Mouse (Mus musculus): ENCODE measurements around the gene Col18a1. TPM values are rescaled to one million over a fixed set of nuclear protein-coding genes. Genes with fewer than 3 reads are reported as not detected.

Col18a1 gene
- polyA plus RNA-seq, 1 experiment from 2014 or later = 40.4 TPM

- H3K27me3 ChIP-seq (ENCODE audit: control insufficient read depth, insufficient read depth, low read length) = no peaks in the 10 kb centered on the region
- no peaks in the 10 kb centered on the region for H3K36me3 ChIP-seq (ENCODE audit: control insufficient read depth, insufficient read depth, low read length)
- H3K27ac ChIP-seq (ENCODE audit: low read depth, low read length) = peak overlapping the region; percentile 18
- H3K9me3 ChIP-seq (ENCODE audit: control insufficient read depth, low read length) = no peaks in the 10 kb centered on the region
- DNase-seq (ENCODE audit: low spot score) = peak; percentile 45
- H3K4me3 ChIP-seq (ENCODE audit: low read depth, low read length) = 0 out of 2 replicates have a peak overlapping the region, but pooled peaks have one; percentile 1
- no peak overlapping the region for H3K9ac ChIP-seq (ENCODE audit: low read depth, low read length)
- peaks cover 15% of the 10 kb centered on the region for H3K4me1 ChIP-seq (replicated peaks; ENCODE audit: control insufficient read depth, insufficient read depth, low read length)
- peak; percentile 52 for ATAC-seq (ENCODE audit: low FRiP score)
- 48% methylated on average over 4 of the region's 4 CpGs for WGBS
- H3K4me2 ChIP-seq (replicated peaks; ENCODE audit: low read depth, low read length) = peak overlapping the region; percentile 4; the same call in 1 of the 2 replicates
These were observed 14.8 kb downstream of the Col18a1 start for GRCm38 (mm10) chr10:77151551-77152002.

- Histone ChIP-seq H3K27ac (ENCODE audit: low read depth, low read length) (peak overlapping the region; percentile 18), H3K36me3 (ENCODE audit: control insufficient read depth, insufficient read depth, low read length) (no peaks in the 10 kb centered on the region), H3K4me1 (replicated peaks; ENCODE audit: control insufficient read depth, insufficient read depth, low read length) (peaks cover 15% of the 10 kb centered on the region), H3K27me3 (ENCODE audit: control insufficient read depth, insufficient read depth, low read length) (no peaks in the 10 kb centered on the region), H3K4me3 (ENCODE audit: low read depth, low read length) (0 out of 2 replicates have a peak overlapping the region, but pooled peaks have one; percentile 1), H3K9ac (ENCODE audit: low read depth, low read length) (no peak overlapping the region), H3K9me3 (ENCODE audit: control insufficient read depth, low read length) (no peaks in the 10 kb centered on the region), H3K4me2 (replicated peaks; ENCODE audit: low read depth, low read length) (peak overlapping the region; percentile 20; the same call in 1 of the 2 replicates)
- peak; percentile 65 for ATAC-seq (ENCODE audit: low FRiP score)
- DNase-seq (ENCODE audit: low spot score) = peak; percentile 62
- WGBS = 2% methylated on average over 14 of the region's 14 CpGs
These were observed 15.3 kb downstream of the Col18a1 start for GRCm38 (mm10) chr10:77150947-77151521.

DNA sequence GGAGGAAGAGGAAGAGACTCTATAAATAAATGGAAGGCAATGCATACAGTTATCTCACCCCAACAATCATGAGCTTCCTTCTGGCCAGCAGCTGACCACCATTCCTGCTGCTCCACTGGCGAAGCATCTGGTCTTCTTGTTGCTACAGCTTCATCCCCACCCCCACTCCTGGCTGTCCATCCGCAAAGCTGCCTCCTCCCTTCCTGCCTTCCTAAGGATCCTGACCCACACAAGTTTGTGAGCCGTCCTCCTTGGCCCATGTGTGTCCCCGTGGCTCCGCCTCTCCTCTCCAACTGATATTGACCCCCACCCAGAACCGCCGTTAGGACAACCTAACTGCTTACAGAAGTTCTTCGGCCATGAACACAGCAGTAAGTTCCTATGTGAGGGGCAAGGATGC, 16.3 kb downstream of the Col18a1 start:
- 39% methylated on average over 8 of the region's 8 CpGs for WGBS
- no peaks in the 10 kb centered on the region for H3K36me3 ChIP-seq (ENCODE audit: control insufficient read depth, insufficient read depth, low read length)
- no peaks in the 10 kb centered on the region for H3K9me3 ChIP-seq (ENCODE audit: control insufficient read depth, low read length)
- H3K27me3 ChIP-seq (ENCODE audit: control insufficient read depth, insufficient read depth, low read length) = no peaks in the 10 kb centered on the region
- no peak overlapping the region for H3K27ac ChIP-seq (ENCODE audit: low read depth, low read length)
- no peak overlapping the region for H3K9ac ChIP-seq (ENCODE audit: low read depth, low read length)
- no peak overlapping the region for H3K4me3 ChIP-seq (ENCODE audit: low read depth, low read length)
- H3K4me1 ChIP-seq (replicated peaks; ENCODE audit: control insufficient read depth, insufficient read depth, low read length) = peaks cover 13% of the 10 kb centered on the region
- ATAC-seq (ENCODE audit: low FRiP score) = no peak
- H3K4me2 ChIP-seq (replicated peaks; ENCODE audit: low read depth, low read length) = no peak overlapping the region
- no peak for DNase-seq (ENCODE audit: low spot score)

DNA sequence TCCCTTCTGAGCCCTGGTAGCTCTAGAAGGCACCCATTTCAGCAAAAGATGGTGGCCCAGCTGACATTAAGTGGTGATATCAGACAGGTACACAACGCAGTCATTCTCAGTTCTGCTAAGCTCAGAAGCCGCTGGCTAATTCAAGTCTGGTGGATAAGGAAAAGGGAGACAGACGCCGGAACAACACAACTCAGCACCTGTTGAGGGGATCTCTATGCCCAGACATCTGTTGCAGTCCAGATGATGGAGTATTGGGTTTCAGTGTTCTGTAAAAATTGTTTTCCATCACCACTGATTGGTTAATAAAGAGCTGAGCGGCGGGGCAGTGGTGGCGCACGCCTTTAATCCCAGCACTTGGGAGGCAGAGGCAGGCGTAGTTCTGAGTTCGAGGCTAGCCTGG, 18.8 kb downstream of the Col18a1 start:
- Histone ChIP-seq H3K36me3 (ENCODE audit: control insufficient read depth, insufficient read depth, low read length) (no peaks in the 10 kb centered on the region), H3K27ac (ENCODE audit: low read depth, low read length) (no peak overlapping the region), H3K4me1 (replicated peaks; ENCODE audit: control insufficient read depth, insufficient read depth, low read length) (peaks cover 13% of the 10 kb centered on the region), H3K9ac (ENCODE audit: low read depth, low read length) (no peak overlapping the region), H3K27me3 (ENCODE audit: control insufficient read depth, insufficient read depth, low read length) (no peaks in the 10 kb centered on the region), H3K9me3 (ENCODE audit: control insufficient read depth, low read length) (no peaks in the 10 kb centered on the region), H3K4me3 (ENCODE audit: low read depth, low read length) (no peak overlapping the region), H3K4me2 (replicated peaks; ENCODE audit: low read depth, low read length) (no peak overlapping the region)
- WGBS = 92% methylated on average over 10 of the region's 10 CpGs
- no peak for DNase-seq (ENCODE audit: low spot score)
- no peak for ATAC-seq (ENCODE audit: low FRiP score)

GRCm38 (mm10) chr10:77146901-77147463, 19.4 kb downstream of the Col18a1 start:
- no peak overlapping the region for H3K27ac ChIP-seq (ENCODE audit: low read depth, low read length)
- no peak overlapping the region for H3K4me2 ChIP-seq (replicated peaks; ENCODE audit: low read depth, low read length)
- peaks cover 13% of the 10 kb centered on the region for H3K4me1 ChIP-seq (replicated peaks; ENCODE audit: control insufficient read depth, insufficient read depth, low read length)

DNA sequence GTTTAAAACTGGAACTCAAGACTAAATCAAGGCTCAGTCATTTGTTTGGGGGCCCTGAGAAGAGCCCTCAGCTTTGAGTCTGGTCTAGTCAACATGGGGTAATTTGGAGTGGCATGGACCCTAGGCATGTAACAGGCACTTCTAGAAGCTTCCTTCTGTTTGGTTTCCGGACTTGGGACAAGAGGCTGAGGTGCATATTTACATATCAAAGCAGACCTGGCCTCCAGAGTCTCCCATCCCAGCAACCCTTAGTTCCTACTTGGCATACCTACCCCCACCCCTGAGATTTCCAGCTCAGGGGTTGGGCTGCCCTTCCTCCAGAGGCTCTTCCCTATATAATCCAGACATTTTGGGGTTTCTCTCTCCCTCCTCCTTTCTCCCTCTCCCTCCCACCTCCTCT, 20.4 kb downstream of the Col18a1 start:
- H3K27me3 ChIP-seq (ENCODE audit: control insufficient read depth, insufficient read depth, low read length) = no peaks in the 10 kb centered on the region
- H3K36me3 ChIP-seq (ENCODE audit: control insufficient read depth, insufficient read depth, low read length) = no peaks in the 10 kb centered on the region
- no peak for ATAC-seq (ENCODE audit: low FRiP score)
- no peak overlapping the region for H3K27ac ChIP-seq (ENCODE audit: low read depth, low read length)
- DNase-seq (ENCODE audit: low spot score) = no peak
- H3K9me3 ChIP-seq (ENCODE audit: control insufficient read depth, low read length) = no peaks in the 10 kb centered on the region
- no peak overlapping the region for H3K4me2 ChIP-seq (replicated peaks; ENCODE audit: low read depth, low read length)
- H3K4me1 ChIP-seq (replicated peaks; ENCODE audit: control insufficient read depth, insufficient read depth, low read length) = peaks cover 5% of the 10 kb centered on the region
- H3K4me3 ChIP-seq (ENCODE audit: low read depth, low read length) = no peak overlapping the region
- H3K9ac ChIP-seq (ENCODE audit: low read depth, low read length) = no peak overlapping the region
- 47% methylated on average over 1 of the region's 1 CpGs for WGBS

More at GRCm38 (mm10) chr10:77146901-77147463, 19.4 kb downstream of the Col18a1 start:
- no peaks in the 10 kb centered on the region for H3K27me3 ChIP-seq (ENCODE audit: control insufficient read depth, insufficient read depth, low read length)
- H3K4me3 ChIP-seq (ENCODE audit: low read depth, low read length) = no peak overlapping the region
- H3K9ac ChIP-seq (ENCODE audit: low read depth, low read length) = peak overlapping the region; percentile 1; the same call in 1 of the 2 replicates
- H3K9me3 ChIP-seq (ENCODE audit: control insufficient read depth, low read length) = no peaks in the 10 kb centered on the region
- H3K36me3 ChIP-seq (ENCODE audit: control insufficient read depth, insufficient read depth, low read length) = no peaks in the 10 kb centered on the region
- no peak for DNase-seq (ENCODE audit: low spot score)
- WGBS = 79% methylated on average over 4 of the region's 4 CpGs
- ATAC-seq (ENCODE audit: low FRiP score) = no peak

DNA sequence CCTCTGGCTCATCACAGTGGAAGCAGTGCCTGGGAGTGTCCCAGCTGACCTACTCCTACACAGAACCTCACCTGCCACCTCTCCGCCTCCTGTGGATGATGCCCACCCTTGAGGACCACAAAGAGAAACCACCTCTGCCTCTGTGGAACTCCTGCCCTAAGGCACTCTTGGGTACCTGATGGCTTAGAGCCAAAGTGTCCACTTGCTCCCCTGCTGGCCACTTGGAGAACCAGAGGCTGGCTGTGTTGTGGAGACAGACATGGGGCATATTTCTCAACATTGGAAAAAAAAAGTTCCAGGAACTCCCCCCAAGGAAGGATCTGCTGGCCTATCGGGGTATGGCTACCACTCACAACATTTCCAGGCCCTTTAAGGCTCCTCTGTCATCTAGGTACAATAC, 22.0 kb downstream of the Col18a1 start:
- H3K4me3 ChIP-seq (ENCODE audit: low read depth, low read length) = no peak overlapping the region
- H3K9me3 ChIP-seq (ENCODE audit: control insufficient read depth, low read length) = no peaks in the 10 kb centered on the region
- H3K36me3 ChIP-seq (ENCODE audit: control insufficient read depth, insufficient read depth, low read length) = no peaks in the 10 kb centered on the region
- no peak overlapping the region for H3K9ac ChIP-seq (ENCODE audit: low read depth, low read length)
- WGBS = 93% methylated on average over 2 of the region's 2 CpGs
- ATAC-seq (ENCODE audit: low FRiP score) (no peak), DNase-seq (ENCODE audit: low spot score) (no peak)
- no peaks in the 10 kb centered on the region for H3K27me3 ChIP-seq (ENCODE audit: control insufficient read depth, insufficient read depth, low read length)
- no peak overlapping the region for H3K4me2 ChIP-seq (replicated peaks; ENCODE audit: low read depth, low read length)
- H3K4me1 ChIP-seq (replicated peaks; ENCODE audit: control insufficient read depth, insufficient read depth, low read length) = no peaks in the 10 kb centered on the region
- no peak overlapping the region for H3K27ac ChIP-seq (ENCODE audit: low read depth, low read length)

- no peak for DNase-seq (ENCODE audit: low spot score)
- Histone ChIP-seq H3K27ac (ENCODE audit: low read depth, low read length) (no peak overlapping the region), H3K9me3 (ENCODE audit: control insufficient read depth, low read length) (no peaks in the 10 kb centered on the region), H3K27me3 (ENCODE audit: control insufficient read depth, insufficient read depth, low read length) (no peaks in the 10 kb centered on the region), H3K36me3 (ENCODE audit: control insufficient read depth, insufficient read depth, low read length) (no peaks in the 10 kb centered on the region), H3K4me3 (ENCODE audit: low read depth, low read length) (no peak overlapping the region), H3K4me2 (replicated peaks; ENCODE audit: low read depth, low read length) (no peak overlapping the region), H3K4me1 (replicated peaks; ENCODE audit: control insufficient read depth, insufficient read depth, low read length) (no peaks in the 10 kb centered on the region), H3K9ac (ENCODE audit: low read depth, low read length) (no peak overlapping the region)
- 89% methylated on average over 2 of the region's 2 CpGs for WGBS
- no peak for ATAC-seq (ENCODE audit: low FRiP score)
These were observed 24.0 kb downstream of the Col18a1 start for GRCm38 (mm10) chr10:77142328-77142727.

DNA sequence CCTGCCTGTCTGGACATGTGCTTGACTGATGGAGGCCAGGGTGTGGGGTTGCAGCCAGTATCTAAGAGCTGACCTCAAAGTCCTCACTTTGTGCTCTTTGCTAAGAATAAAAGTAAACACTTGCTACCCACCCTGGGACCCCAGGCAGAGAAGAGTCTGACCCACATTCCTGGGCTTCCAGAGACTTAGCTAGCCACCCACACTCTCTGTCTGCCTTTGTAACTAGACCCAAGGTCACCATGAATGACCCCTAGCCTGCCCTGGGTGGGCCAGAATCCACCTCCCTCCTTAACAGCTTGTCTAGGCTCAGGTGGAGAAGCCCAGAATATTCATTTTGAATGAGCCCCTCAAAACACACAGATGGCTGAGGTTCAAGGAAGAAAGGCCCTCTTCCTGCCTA, 28.0 kb downstream of the Col18a1 start:
- Histone ChIP-seq H3K4me3 (ENCODE audit: low read depth, low read length) (no peak overlapping the region), H3K27me3 (ENCODE audit: control insufficient read depth, insufficient read depth, low read length) (no peaks in the 10 kb centered on the region), H3K4me1 (replicated peaks; ENCODE audit: control insufficient read depth, insufficient read depth, low read length) (no peaks in the 10 kb centered on the region; the same call in 1 of the 2 replicates), H3K36me3 (ENCODE audit: control insufficient read depth, insufficient read depth, low read length) (0 out of 2 replicates have a peak, but pooled peaks cover 2% of the 10 kb centered on the region), H3K9ac (ENCODE audit: low read depth, low read length) (no peak overlapping the region), H3K4me2 (replicated peaks; ENCODE audit: low read depth, low read length) (no peak overlapping the region), H3K9me3 (ENCODE audit: control insufficient read depth, low read length) (no peaks in the 10 kb centered on the region), H3K27ac (ENCODE audit: low read depth, low read length) (no peak overlapping the region)
- ATAC-seq (ENCODE audit: low FRiP score) = no peak
- no peak for DNase-seq (ENCODE audit: low spot score)

Measured in hindbrain, embryonic 11.5 days (tissue).